Mouse (Mus musculus): Measurements from ENCODE around the gene Zfyve19.

GRCm38 (mm10) chr2:119203871-119204460 lies 4.5 kb upstream of the Zfyve19 start:
- TF ChIP-seq CTCF (IDR thresholded peaks at IDR 0.05; ENCODE audit: extremely low read depth, insufficient read depth, insufficient read length, insufficient replicate concordance): no peak
- TF ChIP-seq POLR2A (IDR thresholded peaks at IDR 0.05; ENCODE audit: low read depth, low read length): no peak

All from spleen, adult 2 months (tissue).